Mouse (Mus musculus) cortical plate, adult 2 months (tissue): ENCODE data around the gene Fam198a.

Experiments
- CTCF ChIP-seq: fragments of 200-500 bp; IDR thresholded peaks from 2 replicates; pipeline ENCODE4 v1.5.1; 2011; ENCODE audit warnings: mild to moderate bottlenecking, control low read depth, low read length; ENCODE audit not compliant: insufficient read depth; ENCODE audit errors: extremely low read depth
- POLR2A ChIP-seq: fragments of 200-500 bp; IDR thresholded peaks from 2 replicates; pipeline ENCODE4 v1.6.1; 2011; ENCODE audit warnings: mild to moderate bottlenecking, low read length, control low read depth; ENCODE audit not compliant: insufficient read depth; ENCODE audit errors: extremely low read depth

DNA sequence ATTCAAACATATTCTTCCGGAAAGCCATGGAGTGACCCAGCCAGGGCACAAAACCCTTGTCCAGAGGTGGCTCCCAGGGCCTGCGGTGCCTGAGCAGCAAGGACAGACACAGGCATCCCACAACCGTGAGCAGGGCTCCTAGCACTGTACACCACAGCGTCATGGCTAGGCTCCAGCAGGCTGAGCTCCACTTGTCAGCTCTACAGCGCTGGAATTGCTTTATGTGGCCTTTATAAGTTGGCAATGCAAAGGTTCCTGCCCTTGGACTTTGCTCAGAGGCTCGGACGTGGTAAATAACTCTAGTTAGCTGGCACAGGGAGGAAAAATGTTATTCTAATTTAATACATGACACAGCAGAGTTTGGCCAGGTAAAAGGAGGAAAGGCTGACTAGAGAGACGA lies 34.7 kb upstream of the Fam198a start, which contains the start of gene Cyp8b1:
- no peak for TF ChIP-seq CTCF
- TF ChIP-seq POLR2A, result no peak
